Mouse (Mus musculus) cerebellum, postnatal 4 days (tissue): Measurements from ENCODE around the gene Klhl2.

Experiments
- DNase-seq, 2 experiments: peaks; one replicate each; pipeline ENCODE4 v3.0.0; 2022; ENCODE audit warnings: low spot score in 2 of 2, mixed read lengths in 1 of 2

Klhl2 gene

DNA sequence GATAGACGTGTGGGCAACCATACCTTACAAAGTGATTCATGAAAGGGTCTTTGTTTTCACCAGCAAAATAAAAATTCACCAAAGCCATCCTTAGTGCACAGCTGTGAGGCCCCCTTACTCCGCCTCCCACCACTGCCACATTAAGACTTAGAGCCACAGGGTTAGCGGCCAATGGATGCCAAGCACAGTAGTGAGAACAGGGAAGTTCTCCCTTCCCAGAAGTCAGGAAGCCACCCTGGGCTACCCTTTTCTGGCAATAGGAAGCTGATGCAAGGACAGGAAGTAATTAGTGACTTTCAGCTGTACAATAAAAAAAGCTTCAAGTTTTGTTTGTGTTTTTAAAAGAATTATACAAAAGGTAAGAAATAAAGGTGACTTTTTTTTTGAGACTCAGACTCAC is 18.2 kb downstream of the Klhl2 start:
- no peak for DNase-seq

DNA sequence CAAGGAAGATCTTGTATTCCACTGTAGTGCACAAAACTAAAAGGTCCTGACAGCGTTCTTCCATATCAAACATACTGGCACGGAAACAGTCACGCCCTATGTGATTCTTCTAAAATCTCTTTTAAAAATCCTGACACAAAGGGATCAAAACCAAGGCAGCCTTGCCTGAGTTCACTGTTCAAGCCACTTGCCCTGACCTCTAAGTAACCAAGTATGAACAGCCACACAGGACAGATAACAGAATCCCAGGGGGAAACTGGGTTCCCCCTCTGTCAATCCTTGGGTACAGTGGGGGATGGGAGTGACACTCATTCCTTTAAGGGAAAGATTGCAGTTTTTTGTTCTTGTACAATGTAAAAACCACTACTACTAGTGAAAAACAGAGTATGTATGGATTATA is 19.9 kb downstream of the Klhl2 start:
- no peak for DNase-seq

DNA sequence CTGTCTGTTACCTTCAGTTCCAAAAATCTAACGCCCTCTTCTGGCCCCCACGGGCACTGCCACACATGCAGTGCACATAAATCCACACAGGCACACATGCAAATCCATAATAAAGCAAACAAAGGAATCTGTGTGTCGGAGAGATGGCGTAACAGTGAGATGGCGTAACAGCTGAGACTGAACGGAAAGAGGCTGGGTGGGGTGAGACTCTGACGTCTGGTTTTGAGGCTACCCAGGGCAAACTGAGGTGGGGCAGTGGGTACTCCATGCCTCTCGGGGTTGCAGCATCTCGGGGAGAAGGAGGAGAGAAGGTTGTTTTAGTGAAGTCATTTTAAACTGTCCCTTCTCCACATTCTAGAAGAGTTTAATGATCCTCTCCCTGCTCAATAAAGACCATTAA is 20.4 kb downstream of the Klhl2 start:
- DNase-seq = no peak

DNA sequence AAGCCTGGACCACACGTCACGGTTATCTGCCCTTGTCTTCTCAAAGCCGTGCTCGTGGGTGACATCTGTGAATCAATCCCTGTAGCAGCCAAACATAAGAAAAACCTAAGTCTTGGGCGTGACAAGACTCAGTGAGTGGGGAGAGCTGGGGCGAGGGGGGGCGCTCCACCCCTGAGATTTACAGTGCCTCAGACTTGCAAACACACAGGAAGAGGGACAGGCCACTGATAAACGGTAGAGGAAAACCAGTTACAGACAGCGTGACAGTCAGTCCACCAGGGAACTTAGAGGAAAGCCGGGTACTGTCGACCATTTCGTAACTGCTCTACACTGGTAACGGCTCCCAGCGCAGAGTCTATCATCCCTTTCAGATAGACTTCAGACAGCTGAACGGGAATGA is 21.4 kb downstream of the Klhl2 start:
- DNase-seq = no peak

DNA sequence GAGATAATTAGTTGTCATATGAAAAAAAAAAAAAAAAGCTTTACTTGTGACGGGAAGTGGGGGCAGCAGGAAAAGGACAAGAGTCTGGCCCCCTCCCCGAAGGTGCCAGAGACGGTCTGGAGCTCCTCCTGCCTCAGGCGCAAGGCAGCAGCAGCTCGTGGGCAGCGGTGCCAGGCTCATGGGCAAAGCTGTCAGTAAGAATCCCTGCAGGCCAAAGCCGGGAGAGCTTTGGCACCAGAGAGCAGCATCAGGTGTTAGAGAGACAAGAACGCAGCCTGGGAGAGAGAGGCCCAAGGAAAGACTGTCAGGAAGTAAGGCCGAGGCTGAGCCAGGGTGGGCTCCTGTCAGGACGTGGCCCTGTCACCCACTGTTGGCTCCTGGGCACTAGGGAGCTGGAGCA is 22.5 kb downstream of the Klhl2 start:
- no peak for DNase-seq

DNA sequence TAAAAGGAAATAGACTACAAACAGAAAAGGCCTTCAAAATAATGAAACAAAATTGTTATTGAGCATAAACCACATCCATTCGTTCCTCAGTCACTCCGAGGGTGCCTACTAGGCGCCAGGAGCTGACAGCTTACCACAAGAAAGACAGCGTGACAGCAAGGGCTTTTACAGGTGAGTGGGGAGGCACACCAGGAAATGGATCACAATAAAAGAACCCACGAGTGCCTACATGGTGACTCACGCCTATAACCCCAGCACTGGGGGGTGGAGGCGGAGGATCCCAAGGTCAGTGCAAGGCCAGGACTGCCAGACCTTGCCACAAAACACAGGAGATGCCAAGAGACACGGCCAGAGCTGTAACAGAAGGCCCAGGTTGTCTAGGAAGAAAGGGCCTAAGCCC is 23.4 kb downstream of the Klhl2 start:
- DNase-seq = no peak

DNA sequence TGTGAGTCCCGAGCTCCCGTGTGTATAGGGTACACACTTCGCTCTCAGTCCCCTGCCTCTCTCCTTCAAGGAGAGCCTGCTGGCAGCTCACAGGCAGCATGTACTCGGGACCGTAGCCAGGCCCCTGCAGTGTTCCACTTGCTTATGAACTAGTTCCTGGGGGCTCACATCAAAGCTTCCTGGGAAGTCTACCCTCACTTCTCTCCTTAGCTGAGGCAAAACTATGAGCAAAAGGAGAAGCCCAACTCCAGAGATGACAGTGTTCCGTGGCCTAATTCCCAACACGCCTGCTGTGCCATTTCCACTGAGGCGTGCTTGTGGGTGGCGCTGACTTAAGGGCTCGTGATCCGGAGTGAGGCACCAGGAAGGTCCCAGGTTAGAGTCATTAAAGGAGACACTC is 25.9 kb downstream of the Klhl2 start:
- DNase-seq = no peak

DNA sequence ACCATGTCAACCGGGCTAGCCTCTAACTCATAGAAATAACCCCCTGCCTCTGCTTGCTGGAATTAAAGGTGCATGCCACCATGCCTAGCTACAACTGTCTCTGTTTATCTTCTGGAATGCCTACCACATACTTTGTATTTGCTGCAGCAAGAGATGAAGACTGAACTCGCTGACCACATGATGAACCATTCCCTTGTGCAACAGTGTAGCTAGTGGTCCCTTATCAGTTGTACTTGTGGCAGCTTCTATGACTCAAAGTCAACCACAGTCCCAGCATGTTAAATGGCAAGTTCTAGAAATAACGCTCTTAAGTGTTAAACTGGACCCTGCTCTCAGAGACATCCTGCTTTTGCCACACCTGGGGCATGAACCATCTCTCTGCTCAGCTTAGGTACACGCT is 28.9 kb downstream of the Klhl2 start:
- no peak for DNase-seq

DNA sequence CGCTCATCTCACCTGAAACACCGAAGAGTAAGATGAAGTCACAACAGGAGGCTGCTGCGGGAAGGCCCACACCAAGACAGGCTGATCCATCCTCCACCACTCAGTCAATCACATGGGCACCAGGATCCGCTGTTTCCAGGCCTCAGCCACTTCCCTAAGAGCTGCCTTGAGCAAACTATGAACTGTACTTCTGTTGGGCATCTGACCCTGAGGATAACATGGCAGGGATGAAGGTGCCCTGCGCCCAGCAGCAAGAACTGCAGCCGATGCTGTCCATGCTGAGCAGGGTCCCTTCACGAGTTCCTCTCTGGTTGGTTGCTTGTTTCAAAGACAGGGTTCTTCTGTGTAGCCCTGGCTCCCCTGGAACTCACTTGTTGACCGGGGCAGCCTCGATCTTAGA is 38.0 kb downstream of the Klhl2 start:
- DNase-seq = no peak

DNA sequence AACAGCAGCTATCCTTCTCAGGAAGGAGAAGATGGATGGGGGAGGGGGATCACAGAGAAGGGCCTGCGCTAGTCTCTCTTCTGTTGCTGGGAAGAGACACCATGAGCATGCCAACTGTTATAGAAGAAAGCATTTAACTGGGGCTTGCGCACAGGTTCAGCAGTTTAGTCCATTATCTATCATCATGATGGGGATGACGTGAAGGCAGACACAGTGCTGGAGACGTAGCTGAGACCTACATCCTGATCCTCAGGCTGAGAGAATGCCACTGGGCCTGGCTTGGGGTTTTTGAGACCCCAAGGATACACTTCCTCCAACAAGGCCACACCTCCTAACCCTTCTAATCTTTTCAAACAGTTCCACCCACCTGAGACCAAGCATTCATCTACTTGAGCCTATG is 38.7 kb downstream of the Klhl2 start:
- no peak for DNase-seq

DNA sequence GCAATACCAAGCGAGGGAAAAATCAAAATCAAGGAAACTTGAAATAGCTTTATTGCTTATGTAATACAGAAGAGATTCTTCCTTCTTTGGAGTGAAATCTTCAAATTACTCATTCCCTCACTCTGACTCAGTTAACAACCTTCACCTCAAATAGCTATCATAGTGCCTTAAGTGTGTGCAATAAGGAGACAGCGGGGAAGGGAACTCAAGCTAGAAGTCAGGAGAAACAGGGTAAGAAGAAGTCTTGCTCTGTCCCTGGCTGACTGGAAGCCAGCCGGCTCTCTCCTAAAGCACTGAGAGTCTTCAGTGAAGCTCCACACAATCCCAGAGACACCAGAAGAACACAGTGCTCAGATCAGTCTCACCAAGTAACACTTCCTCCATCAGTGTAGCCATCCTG is 43.3 kb downstream of the Klhl2 start:
- no peak for DNase-seq

DNA sequence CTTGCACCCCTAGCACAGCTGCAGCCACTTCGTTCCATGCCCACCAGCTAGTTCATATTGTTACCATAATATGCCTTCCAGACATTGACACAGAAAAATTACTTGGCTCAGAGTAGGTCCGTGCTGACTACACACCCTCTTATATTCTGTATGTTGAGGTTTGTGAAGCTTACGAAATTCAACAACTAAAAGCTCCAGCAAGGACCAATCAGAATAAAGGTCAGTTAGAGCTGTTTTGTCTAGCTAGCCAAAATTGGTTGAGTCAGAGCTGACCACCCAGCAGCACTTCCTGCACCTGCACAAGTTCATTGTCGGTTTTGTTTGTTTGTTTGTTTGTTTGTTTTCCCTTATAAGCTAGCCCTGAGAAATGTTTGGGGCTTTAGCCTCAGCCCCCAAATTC is 44.8 kb downstream of the Klhl2 start:
- DNase-seq = no peak

DNA sequence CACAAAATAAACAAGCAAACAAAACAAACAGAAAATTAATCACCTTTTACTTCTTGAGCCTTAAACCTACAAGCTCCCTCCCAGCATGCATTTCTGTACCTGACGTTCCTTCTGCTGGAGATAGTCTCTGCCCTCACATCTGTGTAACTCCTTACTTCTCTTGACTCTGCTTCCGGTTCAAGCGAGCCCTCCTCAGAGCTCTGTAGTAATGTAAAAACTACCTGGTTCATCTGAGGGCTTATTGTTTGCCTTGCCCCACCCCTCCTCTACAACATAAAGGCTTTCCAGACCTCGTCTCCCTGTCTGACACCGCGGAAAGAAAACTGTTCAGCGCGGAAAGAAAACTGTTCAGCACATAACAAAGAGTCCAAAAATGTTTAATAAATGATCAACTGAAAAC is 50.5 kb downstream of the Klhl2 start:
- DNase-seq = no peak

DNA sequence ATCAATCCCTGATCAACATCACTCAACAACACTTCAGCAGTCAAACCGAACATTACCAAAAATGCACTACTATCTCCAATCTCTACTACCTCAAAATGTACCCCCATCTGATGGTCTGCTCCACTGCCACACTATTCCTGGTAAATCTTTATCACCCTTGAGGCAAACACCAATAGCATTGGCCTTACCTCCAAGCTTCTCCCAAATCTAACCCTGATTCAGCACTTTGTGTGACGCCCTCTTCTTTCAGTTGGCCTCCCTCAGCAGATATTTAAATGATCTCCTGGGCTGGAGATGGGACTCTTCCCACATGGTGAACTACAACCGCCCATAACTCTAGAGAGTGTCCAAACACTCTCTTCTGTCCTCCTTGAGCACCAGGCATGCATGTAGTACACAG is 51.3 kb downstream of the Klhl2 start:
- DNase-seq = no peak

DNA sequence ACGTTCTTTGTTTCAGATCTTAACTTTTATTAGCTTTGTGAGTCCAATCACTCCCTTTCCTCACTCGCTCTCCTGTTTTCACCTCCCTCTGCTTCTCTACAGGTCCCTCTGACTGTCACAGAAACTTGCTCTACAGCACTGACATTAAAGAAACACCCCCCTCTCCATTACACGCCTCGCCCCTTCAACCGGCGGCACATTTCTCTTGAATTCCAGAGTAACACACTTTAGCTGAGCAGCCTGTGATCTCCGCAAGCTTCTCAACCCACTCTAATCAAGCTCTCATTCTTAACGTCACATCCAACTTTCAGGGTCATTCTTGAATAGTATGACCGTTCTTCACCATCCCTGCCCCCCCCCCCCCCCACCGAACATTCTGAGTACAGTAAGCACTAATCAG is 52.1 kb downstream of the Klhl2 start:
- DNase-seq = no peak

DNA sequence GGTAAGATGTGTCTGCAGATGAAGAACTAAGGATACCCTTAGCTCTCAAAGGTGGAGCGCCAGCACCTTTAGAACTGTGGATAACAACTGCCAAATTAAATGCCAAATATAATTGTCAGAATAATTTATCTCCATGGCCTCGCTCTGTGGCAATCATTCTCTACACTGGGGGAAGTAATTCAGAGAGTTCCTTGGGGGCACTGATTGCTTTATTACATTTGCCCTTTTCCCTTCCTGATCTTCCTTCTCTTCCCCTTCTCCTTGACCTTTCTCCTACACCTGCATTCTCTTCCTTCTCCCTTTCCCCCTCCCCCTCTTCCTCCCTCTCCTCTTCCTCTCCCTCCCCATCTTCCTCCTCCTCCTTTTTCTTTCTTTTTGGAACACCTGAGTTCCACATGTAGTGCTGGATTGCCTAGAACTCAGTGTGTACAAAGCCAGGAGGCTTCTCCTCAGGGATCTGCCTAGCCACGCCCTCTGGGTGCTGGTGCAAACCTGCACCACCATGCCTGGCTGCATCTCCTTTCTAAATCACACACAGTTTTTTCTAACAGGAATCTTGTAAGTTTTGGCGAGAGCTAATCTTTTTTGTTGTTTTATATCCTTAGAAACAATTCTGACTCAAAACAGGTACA is 58.5 kb downstream of the Klhl2 start:
- DNase-seq = no peak

DNA sequence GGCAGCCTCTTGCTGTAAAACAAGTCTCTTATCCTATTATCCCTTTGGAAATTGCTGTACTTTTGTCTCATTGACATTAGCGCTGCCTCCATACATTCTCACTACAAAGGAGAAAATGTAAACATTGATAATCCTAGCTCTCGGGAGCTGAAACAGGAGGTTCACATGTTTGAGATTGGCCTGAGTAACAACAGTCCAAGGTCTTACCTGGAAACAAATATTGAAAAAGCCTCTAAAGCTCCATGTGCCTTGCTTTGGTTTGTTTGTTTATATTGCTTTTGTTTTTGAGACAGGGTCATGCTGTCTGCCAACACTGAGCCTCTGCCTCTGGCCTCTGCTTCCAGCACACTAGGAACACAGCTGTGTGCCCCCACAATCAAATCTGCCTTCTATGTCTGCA is 59.4 kb downstream of the Klhl2 start:
- DNase-seq = no peak

DNA sequence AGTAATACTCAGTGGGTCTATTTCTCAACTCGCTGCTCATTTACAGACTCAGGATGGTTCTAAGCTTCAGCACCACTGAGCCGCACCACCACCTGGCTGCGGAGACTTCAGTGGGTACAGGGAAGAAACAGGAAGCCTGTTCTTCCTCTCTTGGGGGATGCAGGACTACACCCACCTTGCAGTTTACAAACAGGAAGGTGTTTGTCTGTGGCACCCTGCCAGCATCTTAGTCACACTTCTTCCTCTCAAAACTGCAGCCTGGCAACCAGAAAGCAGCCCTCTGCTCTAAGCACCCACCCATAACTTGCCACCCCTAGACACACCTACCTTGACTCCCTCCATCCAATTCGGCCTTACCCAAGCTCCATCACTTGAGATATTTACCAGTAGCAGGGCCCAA is 61.1 kb downstream of the Klhl2 start:
- DNase-seq = no peak

DNA sequence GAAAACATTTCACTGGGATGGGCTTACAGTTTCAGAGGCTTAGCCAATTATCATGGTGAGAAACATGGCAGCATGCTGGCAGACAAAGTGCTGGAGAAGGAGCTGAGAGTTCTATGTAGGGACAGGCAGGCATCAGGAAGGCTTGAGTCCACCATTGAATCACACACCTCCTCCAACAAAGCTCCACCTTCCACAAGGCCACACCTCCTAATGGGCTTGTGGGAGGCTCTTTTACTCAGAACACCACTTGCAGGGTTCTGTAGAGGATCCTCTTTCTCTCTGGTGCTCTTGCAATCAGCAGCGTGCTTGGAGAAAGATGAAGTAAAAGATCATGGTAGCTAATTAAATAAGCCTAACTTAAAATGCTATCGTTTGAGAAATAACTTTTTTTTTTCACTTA is 63.0 kb downstream of the Klhl2 start:
- no peak for DNase-seq

DNA sequence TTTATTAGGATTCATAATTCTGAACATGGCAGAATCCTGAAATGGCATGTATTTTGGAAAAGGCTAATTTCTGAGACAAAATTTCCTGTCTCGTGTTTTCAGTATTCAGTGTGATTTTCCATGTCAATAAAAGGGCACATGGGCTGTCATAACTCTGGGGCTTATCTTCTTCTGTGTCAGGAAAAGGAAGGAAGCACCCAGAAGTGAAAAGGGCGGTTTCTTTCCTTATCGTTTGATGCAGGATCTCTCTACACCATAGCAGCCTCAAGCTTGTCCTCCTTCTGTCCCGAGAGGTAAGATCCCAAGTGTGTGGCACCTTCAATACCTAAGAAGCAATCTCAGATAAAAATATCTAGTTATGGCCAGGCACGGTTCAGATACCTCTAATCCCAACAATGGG is 65.6 kb downstream of the Klhl2 start:
- no peak for DNase-seq

DNA sequence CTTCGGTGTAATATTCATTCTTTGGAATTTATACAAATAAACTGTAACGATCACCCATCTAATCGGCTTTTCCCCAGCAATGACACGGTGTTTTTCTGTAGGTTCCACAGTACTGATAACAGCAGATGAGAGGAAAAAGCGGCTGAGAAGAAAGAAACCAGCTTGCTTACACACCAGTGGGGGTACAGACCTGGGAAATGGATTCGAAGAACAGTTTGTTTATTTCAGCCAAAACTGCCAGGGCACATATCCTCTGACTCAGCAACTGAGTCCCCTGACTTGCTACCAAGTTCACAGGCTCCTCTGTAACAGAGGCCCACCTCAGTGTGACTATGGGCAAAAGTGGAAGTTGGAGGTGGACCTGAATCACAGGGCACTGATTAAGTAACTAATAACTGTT is 67.9 kb downstream of the Klhl2 start:
- DNase-seq = no peak

DNA sequence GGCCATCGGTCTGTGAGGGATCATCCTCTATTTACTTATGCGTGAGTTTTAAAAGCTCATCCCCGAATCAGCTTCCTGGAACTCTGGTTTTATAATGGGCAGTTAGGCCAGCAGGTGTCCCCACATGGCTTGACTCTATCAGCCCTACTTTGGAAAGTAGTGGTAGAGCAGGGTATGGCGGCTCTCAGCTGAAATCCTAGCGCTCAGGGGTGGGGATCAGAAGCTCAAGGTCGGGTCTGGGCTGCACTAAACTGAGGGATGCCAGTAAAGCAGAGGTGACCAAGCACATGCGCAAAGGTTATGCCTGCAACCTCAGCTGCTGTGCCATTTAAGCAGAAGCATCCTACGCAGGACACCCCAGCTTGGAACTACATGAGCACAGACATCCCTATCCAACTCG is 71.9 kb downstream of the Klhl2 start:
- no peak for DNase-seq

DNA sequence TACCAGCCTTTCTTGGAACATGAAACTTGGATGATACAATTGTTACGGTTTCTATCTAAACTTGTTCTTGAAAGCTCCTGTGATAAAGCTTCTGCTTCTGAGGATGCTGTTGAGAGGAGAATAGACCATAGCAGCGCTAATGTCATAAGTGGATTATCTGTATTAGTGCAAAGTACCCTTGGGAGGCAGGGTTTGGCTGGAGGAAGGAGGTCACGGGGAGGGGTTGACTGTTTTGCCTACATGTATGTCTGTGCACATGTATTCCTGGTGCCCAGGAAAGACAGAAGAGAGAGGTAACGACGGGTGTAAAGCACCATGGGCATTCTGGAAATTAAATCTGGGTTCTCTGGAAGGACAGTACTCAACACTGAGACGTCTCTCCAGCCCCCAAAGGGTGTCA is 75.7 kb downstream of the Klhl2 start:
- no peak for DNase-seq

DNA sequence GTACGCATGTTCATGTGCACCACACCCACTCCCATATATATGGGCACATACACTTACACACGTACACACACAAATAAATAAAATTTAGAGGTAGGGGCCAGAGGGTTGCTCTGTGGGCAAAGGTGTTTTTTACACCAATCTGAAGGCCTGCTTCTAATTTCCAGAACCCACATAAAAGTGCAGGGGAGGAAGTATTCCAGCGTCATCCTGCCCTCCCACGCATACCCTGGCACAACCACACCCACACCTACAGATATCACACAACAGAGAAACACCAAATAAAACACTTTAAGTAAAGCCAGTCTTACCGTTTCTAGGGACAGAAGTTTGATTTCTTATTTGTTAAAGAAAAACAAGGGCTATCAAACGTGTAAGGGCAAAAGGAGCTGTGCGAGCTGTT is 79.0 kb downstream of the Klhl2 start:
- no peak for DNase-seq

DNA sequence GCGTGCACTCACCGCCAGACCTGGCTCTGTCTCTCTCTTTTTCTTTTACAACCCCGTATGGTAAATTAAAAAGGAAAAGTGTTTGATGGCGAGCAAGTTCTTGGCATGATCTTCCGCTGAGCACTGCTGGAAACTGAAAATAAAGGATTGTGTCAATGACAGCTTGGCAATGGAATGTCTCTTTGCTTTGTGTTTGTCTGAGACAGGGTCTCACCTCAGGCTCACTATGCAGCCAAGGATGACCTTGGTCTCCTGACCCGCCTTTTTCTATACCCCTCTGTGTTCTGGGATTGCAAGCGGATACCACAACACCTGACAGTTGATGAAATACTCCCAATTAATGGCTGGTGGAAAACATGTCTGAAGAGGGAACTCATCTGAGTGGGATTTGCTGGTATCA is 80.2 kb downstream of the Klhl2 start:
- no peak for DNase-seq
